Mouse (Mus musculus) left cerebral cortex, adult 18-20 months (tissue): ENCODE results near the gene 9330182L06Rik. TPM values are rescaled to one million over a fixed set of nuclear protein-coding genes. Genes with fewer than 3 reads are reported as not detected.

ENCODE experiments used
- DNase-seq, 2 experiments: peaks; one replicate each; pipeline ENCODE4 v3.0.0; 2021 to 2022; ENCODE audit warnings: low spot score in 2 of 2, mixed read lengths in 1 of 2
- long read RNA-seq, 2 experiments: library from polyadenylated mRNA; stranded (forward); transcript quantifications; one replicate each; pipeline ENCODE4 v2.0.0; 2021
- total RNA-seq, 2 experiments: library from RNA; stranded (reverse); gene quantifications; 2 replicates each; pipeline ENCODE4 v1.2.3; 2021

9330182L06Rik gene
- total RNA-seq = 10 to 100 TPM; 35.5 to 36.9 TPM
- long read RNA-seq, experiment 1, full-length matches to known transcripts = 16 of 152 reads
- long read RNA-seq, experiment 1, partial matches to known transcripts = 5 of 152 reads
- long read RNA-seq, experiment 1, other reads (novel, unspliced or antisense) = 131 of 152 reads
- long read RNA-seq, experiment 2, full-length matches to known transcripts = 10 of 85 reads
- long read RNA-seq, experiment 2, partial matches to known transcripts = 0 of 85 reads
- long read RNA-seq, experiment 2, other reads (novel, unspliced or antisense) = 75 of 85 reads

DNA sequence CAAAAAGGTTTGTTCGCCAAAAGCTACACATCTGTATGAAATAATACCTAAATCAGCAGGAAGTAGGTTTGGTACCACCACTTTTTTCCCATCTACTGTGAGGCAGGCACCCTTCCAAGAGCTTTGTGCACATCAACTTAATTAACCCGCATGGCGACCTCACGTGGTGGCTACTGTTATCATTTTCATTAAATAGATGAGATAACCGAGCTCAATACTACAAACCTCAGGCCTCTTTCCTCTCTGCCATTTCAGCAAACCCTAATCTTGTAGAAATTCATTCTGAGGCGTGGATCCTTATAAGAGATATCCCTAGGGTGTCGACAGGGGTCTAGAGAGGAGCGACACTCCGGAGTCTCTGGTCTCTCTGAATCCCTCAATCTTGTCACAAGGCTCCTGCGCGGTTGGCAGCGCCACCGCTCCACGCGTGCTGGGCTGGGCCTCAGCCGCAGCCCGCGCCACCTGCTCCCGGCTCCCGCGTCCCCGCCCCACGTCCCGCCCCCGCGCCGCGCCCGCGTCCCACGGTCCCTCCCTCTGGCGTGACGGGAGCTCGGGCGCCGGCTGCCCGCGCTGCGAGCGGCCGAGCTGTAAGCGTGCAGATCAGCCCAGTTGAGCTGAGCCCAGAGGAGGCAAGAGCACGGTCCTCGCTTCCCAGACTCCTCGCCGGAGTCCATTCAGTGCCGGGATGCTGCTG is at the start of gene 9330182L06Rik:
Gene 9330182L06Rik, plus strand, starts transcription at position 533 of the 694 bp plus-strand sequence.
- DNase-seq = peak; percentile 74 to 84

DNA sequence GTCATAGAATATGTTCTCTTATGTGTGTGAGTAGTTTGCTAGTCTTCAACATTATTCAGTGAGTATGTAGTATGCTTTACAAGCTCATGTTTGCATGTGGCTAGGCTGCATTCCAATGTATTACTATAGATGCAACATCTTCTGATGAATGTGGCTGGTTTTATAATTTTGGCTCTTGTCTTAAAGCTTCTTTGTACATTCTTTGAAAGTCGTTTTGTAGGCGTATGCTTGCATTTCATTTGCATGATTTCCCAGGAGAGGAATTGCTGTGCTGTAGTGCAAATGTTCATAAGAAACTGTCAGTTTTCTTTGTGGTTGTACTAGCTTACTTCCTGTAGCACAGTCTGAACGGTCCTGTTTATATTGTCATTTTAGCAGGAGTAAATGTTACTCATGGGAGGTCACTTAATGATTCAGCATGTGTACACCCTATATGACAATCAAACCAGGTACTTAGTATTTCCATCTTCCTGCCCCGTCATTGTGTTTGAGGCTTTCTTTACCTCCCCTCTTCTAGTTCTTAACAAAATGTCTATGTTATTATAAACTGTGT is 38.4 kb upstream of the 9330182L06Rik start:
- no peak for DNase-seq

DNA sequence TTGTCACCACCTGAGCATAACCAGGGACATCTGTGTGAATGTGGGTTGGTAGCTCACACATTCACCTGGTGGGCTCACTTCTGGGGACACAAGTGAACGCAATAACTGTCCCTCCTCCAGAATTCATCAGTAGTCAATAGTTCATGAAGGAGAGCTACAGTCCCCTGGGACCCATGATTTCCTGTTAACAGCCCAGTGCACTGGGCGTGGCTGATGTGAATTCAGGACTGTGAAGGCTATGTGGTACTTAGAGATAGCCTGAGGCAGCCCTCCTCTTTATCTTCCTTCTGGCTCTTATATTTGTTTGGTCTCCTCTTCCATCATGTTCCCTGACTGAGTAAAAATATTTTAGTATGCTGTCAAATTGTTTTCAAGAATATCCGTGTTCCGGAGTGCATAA is 1.6 kb upstream of the 9330182L06Rik start:
- DNase-seq = no peak

DNA sequence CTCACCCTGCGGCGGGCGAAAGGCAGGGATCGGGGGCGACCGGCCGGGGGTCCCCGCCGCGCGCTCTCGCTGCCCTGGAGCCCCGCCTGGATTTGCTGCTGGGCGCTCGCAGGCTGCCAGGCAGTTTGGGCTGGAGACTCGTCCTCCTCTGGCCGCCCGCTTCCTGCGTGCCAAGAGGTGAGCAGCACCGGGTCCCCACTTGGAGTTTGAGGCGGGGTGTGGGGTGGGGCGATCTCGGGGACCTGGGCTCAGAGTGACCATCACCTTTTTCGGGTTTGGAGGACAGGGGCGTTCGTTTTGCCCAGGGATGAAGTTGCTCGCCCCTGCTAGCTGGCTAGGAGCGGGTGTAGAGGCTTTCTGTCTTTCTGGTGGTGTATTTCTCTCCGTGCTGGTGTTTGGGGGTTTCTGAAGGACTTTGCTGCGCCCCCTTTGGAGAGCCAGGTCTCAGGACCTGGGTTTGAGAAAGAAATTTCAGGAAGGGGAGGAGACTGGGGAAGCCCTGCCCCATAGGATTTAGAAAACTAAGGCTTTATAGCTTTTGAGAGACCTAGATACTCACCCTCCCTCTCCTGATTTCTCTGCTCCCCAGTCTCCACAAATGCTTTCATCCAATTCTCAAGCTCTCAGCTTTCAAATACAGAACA is 484 bp downstream of the 9330182L06Rik start:
- peak in 1 of 2 experiments; percentile 6 for DNase-seq

DNA sequence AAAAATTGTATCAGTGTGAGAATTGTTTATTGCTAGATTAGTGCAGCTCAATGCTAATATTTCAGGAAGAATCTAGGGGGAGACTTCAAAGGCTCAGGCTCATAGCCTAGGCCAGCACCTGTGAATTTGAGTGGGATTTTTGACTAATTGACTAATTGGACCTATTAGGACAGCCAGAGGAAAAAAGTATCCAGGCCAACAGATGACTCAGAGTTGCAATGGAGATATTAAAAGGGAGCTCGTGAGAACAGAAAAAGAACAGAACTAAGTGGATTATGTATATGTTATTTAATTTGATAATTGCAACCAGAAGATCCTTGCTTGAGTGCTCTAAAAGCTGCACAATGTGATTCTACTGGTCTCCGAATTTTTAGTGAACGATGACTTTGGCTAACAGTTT is 3.7 kb downstream of the 9330182L06Rik start:
- no peak for DNase-seq

DNA sequence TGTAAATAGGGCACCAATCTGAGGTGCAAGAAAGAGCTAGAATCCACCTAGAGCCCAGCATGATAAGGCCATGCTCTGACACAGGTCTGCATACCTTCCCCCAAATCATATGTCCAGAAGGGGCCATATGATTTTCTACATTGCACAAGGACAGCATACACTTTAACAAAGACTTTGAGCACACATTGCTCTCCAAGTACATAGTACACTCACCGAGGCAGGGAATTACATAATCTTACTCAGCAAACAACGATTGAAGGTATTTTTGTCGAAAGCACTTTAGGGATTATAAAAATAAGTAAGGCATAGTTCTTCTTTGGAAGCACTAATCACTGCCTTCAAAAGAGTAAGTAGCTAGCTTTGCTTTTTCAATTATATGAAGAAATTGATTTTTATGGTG is 7.1 kb downstream of the 9330182L06Rik start:
- no peak for DNase-seq

DNA sequence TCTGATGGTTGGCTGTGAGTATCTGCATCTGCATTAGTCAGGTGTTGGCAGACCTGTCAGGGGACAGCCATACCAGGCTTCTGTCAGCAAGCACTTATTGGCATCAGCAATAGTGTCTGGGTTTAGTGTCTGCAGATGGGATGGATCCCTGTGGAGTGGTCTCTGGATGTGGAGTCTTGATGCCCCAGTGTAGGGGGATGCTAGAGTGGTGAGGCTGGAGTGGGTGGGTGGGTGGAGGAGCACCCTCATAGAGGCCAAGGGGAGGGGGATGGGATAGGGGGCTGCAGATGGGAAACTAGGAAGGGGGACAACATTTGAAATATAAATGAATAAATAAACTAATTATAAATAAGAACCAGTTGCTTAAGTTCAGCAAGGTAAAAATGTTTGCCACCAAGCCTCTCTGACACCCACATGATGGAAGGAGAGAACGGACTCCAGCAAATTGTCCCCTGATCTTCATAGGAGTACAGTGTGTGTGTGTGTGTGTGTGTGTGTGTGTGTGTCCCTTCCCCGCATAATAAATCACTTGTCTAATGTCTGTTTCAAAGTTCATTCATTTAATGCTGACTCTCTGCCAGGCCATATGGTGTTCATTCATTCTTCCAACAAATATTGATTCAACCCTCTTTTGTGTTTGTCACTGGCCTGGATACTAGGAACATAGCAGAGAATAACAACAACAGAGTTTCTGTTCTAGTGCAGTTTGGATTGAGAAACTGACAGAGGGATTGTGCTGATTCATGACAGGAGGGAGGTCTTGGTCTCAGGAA is 30.0 kb downstream of the 9330182L06Rik start:
- DNase-seq = no peak

DNA sequence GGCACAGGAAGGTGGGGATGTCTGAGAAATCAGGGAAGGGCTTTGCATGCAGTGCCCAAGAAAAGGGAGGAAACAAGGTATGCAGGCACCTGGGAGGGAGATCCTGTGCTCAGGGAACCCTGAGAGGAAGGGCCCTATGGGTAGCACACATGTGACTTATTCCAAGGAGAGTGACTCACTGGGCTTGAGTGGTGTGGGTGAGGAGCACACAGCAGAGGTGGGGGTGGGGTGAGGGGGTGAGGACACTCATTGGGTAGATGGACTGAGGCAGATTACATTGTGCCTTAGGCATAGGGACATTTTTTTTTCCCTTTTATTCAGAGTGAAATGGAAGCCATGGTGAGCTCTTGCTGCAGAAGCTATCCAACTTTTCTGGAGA is 30.6 kb downstream of the 9330182L06Rik start:
- no peak for DNase-seq

DNA sequence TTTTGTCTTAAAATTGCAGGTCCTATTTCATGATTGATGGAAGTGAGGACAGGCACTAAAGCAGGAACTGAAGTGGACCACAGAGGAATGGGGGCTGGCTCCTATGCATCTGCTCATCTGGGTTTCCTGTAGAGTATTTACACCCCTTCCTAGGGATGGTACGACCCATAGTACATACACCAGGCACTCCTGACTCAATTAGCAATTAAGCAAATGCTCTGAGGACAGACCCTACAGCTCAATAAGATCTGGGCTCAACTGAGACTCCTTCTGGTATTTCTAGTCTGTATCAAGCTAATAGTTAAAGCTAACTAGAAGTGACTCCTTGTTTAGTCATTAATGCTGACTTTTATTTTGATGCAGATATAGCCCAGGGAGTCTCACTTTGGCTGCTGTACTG is 60.9 kb downstream of the 9330182L06Rik start:
- DNase-seq = no peak

DNA sequence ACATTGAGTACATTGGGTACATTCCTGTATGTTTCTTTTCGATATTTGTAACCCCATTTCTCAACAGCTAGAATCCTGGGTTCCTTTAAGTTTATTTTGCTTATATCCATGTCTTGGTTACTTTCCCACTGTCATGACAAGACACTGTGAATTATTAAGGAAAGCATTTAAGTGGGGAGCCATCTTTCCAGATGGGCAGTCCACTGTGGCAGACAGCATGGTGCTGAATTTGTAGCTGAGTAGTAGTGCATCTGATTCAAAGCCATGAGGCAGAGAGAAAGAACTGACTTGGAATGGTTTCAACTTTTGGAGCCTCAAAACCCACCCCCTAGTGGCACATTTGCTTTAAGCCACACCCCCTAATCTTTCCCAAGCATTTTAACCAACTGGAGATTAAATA is 61.6 kb downstream of the 9330182L06Rik start:
- no peak for DNase-seq

DNA sequence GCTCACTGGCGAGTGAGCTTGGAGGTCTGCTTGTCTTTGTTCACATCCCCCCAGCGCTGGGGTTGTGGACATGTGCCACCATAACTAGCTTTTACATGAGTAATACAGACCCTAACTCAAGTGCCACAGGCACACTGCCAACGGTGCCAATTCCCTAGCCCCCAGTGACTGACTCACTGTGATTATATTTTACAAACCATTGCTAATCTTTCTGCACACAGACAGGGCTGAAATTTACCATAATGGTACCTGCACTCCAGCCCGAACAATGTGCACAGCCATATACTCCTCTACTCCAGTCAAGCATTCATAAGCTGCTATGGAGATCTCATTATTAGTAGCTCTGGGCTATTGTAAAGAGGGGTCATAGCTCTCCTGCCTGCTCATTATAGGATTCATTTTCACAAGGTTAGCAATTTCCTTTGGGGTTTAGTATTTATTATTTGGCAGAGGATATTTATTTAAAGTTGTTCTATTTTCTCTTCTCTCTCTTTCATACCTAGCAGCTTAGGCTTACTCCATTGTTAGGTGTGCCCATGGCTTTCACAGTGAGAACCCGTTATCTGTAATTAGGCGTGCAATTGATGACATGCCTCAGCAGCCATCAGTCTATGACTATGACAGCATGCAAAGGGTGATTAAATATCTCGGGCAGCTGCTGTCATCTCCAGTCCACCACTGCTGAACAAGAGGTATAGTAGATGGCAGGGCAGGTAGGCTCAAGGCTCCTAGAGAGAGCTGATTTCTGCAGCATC is 73.0 kb downstream of the 9330182L06Rik start:
- no peak for DNase-seq

DNA sequence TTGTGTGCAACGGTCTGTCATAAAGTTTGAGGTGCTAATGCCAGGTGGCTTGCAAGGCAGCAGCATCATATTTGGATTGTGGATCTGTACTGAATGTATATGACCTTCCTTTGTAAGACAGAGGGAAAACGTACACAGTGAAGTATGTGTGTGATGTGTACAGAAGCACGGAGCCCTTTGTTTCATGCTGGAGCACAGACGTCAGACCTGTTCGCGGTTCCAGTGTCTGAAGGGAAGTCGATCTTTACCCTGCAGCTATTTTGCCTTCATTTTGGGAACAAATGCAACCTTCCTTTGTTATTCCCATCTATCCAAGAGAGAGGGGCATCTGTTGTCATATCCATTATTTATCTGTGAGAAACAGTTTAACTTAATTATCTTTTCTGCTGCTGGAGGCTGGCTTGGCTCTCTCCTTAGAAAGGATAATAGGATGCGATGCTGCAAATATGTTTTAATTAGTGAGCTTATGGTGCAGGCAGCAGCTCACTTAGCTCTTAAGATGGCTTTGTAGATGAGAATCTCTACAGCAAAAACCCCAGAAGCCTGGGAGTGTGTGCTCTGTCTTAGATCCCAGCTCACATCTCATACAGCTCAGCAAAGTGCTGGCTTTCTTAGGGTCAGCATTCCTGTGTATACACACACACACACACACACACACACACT is 73.7 kb downstream of the 9330182L06Rik start:
- no peak for DNase-seq

DNA sequence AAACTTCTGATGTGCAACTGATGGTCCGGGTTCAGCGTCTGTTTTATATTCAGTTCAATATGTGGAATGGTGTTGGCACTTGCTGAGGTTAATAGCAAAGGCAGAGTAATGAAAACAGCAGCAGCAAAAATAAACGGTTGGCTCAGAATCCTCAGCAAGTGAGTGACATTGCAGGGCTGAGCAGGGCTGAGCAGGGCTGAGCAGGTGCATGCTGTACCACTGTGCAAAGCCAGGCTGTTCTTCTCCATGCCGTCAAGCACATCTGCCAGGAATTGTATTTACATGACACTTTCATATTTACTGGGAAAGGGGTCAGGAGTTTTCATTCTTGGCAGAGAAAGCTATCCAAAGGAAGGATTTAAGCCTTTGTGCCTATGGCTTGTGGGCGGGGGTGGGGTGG is 78.7 kb downstream of the 9330182L06Rik start:
- no peak for DNase-seq

DNA sequence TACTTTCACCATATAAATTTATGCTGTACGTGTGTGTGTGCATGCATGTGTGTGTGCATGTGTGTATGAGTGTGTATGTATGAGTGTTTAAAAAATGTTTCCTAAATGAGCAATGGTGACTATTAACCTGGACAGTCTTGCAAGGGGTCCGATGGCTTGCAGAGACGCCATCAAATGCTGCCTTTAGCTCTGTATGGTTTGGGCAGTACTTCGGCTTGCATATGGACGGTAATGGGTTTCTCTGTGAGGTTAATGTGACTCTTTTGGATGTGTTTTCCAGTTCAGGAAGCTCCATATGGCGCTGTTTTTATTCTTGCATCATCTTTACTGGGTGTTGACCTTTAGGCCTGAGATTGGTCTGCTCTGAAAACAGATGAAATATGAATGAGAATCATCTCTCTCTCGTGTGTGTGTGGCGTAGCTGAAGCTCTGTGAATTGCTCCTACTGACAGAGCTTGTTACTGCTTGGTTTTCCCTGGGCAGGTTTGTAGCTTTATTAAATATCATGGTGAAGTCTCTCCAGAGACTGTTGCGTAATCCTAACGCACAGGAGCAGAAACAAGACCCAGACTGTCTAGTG is 79.2 kb downstream of the 9330182L06Rik start:
- DNase-seq = no peak

DNA sequence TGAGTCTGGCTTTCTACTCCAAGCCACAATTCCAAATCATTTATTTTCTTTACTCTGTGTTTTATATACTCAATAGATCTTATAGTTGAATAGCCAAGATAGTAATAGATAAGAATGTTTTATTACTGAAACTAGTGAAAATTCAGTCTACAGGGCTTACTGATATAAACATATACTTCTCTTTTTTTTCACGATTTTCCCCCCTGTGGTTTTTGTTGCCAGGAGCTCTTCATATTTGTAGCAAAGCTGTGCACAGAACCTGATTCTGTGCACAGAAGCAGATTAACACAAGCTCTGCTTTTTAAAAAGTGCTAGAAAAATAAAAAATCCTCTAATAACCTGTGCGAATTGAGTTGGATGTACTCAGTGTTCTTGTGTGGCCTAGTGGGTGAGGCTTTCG is 79.7 kb downstream of the 9330182L06Rik start:
- DNase-seq = no peak

DNA sequence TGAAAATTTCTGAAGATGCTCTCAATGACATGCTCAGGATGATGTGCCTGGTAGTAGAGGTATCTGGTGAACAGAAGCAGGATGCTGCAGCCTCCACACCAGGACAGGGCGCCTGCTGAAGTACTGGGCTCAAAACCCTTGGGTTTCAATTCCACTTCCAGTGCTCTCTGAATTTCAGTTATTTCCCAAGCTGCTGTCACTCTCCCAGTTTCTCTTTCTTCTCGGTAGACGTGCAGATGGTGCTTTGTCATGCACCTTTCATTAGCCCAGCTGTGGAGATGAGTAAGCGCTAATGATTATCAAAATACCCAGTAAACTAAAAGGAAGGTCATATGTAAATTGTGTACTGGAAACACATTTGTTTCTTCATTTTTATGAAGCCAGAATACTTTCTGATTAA is 80.6 kb downstream of the 9330182L06Rik start:
- DNase-seq = no peak

DNA sequence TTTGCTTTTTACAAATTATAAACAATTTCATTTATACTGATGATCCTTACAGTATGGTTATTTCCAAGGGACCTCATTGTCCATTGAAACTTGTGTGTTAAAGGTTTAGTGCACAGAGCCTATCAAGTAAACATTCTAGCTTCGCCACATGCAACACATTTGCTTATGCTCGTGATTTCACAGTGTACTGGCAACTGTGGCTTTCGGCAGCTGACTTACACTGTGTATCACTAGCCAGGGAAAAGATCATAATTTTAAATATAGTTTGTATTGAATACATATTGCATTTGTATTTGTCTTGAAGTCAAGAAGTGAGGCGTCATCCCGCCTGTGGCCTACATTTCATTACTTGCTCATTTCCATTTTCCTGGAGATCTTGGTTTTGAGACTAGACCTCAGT is 86.2 kb downstream of the 9330182L06Rik start:
- DNase-seq = no peak

DNA sequence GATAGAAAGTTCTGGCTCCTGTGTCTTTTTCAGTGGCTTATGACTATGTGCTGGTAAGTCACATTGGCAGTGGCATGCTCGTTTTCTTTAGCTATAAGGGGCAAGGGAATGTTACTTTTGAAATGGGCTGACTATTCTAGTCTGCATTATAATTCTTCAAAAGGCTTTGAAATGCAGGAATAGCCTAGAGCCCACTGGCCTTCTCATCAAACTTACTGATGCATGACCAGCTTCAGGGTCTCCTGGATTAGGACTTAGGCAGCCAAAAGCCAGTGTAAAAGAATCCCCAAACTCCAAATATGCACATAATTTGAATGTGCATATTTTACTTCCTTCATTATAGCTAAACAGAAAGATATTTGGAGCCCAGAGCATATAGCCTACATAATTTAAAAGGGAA is 86.7 kb downstream of the 9330182L06Rik start:
- DNase-seq = no peak

DNA sequence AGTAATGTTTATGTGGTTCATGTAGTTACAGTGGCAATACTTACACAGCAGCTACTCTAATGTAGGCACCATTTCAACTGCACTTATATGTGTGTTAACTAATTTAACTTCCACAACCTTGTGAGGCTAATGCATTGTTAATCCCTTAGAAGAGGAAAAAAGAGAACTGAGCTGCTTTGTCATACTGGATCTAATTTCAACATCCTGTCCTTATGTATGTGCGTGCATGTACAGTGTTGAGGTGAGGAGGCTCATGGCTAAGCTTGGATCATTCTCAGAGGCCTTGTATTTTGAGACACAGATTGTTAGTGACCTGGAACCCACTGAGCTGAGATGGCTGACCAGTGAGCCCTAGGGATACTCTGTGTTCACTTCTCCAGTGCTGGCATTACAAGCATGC is 88.3 kb downstream of the 9330182L06Rik start:
- no peak for DNase-seq

DNA sequence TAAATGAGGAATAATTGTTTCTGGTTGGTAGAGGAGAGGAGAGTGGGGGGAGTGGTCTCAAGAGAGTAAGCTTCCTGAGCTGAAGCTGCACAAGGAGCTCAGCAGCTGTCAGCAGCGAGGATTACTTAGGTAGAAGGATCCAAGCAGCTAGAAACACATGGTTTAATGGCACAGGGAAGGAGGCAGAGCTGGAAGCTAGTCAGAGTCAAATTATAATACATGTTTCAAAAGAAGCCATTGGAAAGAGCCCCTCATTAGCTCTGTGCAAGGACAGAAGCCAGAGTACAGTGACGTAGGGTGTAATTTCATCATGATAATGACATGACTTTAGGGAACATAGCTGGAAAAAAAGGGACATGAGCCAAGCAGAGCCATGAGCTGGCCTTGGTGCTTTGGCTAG is 92.2 kb downstream of the 9330182L06Rik start:
- DNase-seq = no peak
